Mouse (Mus musculus): ENCODE results near the gene Dnaja4.

Gene Dnaja4

GRCm38 (mm10) chr9:54699345-54700173, 886 bp downstream of the Dnaja4 start:
- DNase-seq (ENCODE audit: low spot score in 2 of 2) = peak in 1 of 2 experiments; percentile 73

- no peak for DNase-seq (ENCODE audit: low spot score in 2 of 2)
These were observed 1.5 kb downstream of the Dnaja4 start for GRCm38 (mm10) chr9:54700174-54700475.

GRCm38 (mm10) chr9:54700746-54701145, 2.1 kb downstream of the Dnaja4 start:
- DNase-seq (ENCODE audit: low spot score in 2 of 2) = no peak

- DNase-seq (ENCODE audit: low spot score in 2 of 2) = no peak
These were observed 3.9 kb downstream of the Dnaja4 start for GRCm38 (mm10) chr9:54702581-54702980.

- DNase-seq (ENCODE audit: low spot score in 2 of 2) = no peak
These were observed 5.7 kb downstream of the Dnaja4 start for GRCm38 (mm10) chr9:54704361-54704760.

- no peak for DNase-seq (ENCODE audit: low spot score in 2 of 2)
These were observed 6.9 kb downstream of the Dnaja4 start for GRCm38 (mm10) chr9:54705561-54705960.

- DNase-seq (ENCODE audit: low spot score in 2 of 2) = peak in 1 of 2 experiments; percentile 23
These were observed 8.8 kb downstream of the Dnaja4 start for GRCm38 (mm10) chr9:54707288-54707999.

GRCm38 (mm10) chr9:54708085-54708484, 9.4 kb downstream of the Dnaja4 start:
- DNase-seq (ENCODE audit: low spot score in 2 of 2) = no peak

GRCm38 (mm10) chr9:54715776-54716175, 17.1 kb downstream of the Dnaja4 start:
- DNase-seq (ENCODE audit: low spot score in 2 of 2) = no peak

GRCm38 (mm10) chr9:54717527-54717926, 18.9 kb downstream of the Dnaja4 start:
- DNase-seq (ENCODE audit: low spot score in 2 of 2) = no peak

- peak in 1 of 2 experiments; percentile 42 for DNase-seq (ENCODE audit: low spot score in 2 of 2)
These were observed 23.5 kb downstream of the Dnaja4 start for GRCm38 (mm10) chr9:54722156-54722555.

- DNase-seq (ENCODE audit: low spot score in 2 of 2) = no peak
These were observed 23.9 kb downstream of the Dnaja4 start for GRCm38 (mm10) chr9:54722596-54722995.

GRCm38 (mm10) chr9:54726315-54726714, 27.6 kb downstream of the Dnaja4 start:
- DNase-seq (ENCODE audit: low spot score in 2 of 2) = peak in 1 of 2 experiments; percentile 25

- DNase-seq (ENCODE audit: low spot score in 2 of 2) = no peak
These were observed 33.4 kb downstream of the Dnaja4 start for GRCm38 (mm10) chr9:54732122-54732521.

GRCm38 (mm10) chr9:54733921-54734638, 35.4 kb downstream of the Dnaja4 start, which contains the start of gene Wdr61:
TSS of gene Wdr61 (minus strand) at chr9:54734519.
- peak; percentile 88 to 96 for DNase-seq (ENCODE audit: low spot score in 2 of 2)

- no peak for DNase-seq (ENCODE audit: low spot score in 2 of 2)
These were observed 36.1 kb downstream of the Dnaja4 start for GRCm38 (mm10) chr9:54734639-54735252.

- DNase-seq (ENCODE audit: low spot score in 2 of 2) = peak in 1 of 2 experiments; percentile 53
These were observed 37.6 kb downstream of the Dnaja4 start for GRCm38 (mm10) chr9:54736284-54736701.

- DNase-seq (ENCODE audit: low spot score in 2 of 2) = peak in 1 of 2 experiments; percentile 63
These were observed 39.7 kb downstream of the Dnaja4 start for GRCm38 (mm10) chr9:54738376-54738775.

- no peak for DNase-seq (ENCODE audit: low spot score in 2 of 2)
These were observed 45.2 kb downstream of the Dnaja4 start for GRCm38 (mm10) chr9:54743891-54744290.

- DNase-seq (ENCODE audit: low spot score in 2 of 2) = no peak
These were observed 47.2 kb downstream of the Dnaja4 start for GRCm38 (mm10) chr9:54745740-54746370.

All from left cerebral cortex, adult 9 months (tissue).